Mouse (Mus musculus): Measurements from ENCODE around the gene Txndc12. TPM values are rescaled to one million over a fixed set of nuclear protein-coding genes. Genes with fewer than 3 reads are reported as not detected.

Txndc12 gene
- 47.0 TPM for polyA plus RNA-seq (2014; fragmentation: Illumina TruSeq; extraction: RNeasy Lipid Tissue Mini Kit (QIAGEN cat#74804); ENCODE audit: low read depth, low replicate concordance)

DNA sequence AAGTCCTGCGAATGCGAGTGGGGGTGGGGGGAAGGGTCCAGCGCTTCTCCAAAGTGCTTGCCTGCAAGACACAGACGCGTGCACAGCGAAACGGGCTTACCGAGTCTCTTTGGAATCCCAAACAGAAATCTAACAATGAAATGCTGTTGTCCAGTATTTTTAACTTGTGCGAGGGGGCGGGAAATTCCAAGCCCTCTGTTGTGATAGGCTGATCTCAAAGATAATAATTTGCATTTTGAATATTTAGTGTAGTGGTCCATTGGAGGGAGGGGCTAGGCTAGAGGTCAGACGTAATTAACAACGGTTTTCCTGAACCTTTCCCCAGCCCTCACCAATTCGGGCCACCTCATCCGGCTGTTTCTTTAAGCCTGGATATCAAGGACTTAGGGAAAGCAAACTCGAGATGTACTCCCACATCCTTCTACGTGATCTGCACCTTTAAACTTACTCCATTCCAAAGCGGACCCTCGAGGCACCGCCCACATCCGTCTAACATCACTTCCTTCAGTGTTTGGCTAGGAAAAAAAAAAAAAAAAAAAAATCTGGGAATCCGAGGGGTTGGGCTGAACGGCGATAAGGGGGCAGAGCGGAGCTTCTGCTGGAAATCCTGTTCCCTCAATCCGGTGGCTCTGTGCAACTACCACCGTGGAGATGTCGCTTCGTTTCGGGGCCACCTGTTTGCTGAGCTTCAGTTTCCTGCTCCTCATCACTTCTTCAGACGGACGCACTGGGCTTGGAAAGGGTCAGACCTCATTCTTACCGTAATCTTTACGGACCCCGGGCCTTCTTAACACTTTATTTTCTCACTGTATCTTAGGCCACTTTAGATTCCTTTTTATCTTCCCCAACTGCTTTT lies at the start of gene Txndc12:
TSS of gene Txndc12 (plus strand) at position 487 of the 856 bp plus-strand sequence.

GRCm38 (mm10) chr4:108832916-108833827 lies 1.2 kb upstream of the Txndc12 start, which contains the start of gene Btf3l4:
TSS of gene Btf3l4 (minus strand) at chr4:108833614.

DNA sequence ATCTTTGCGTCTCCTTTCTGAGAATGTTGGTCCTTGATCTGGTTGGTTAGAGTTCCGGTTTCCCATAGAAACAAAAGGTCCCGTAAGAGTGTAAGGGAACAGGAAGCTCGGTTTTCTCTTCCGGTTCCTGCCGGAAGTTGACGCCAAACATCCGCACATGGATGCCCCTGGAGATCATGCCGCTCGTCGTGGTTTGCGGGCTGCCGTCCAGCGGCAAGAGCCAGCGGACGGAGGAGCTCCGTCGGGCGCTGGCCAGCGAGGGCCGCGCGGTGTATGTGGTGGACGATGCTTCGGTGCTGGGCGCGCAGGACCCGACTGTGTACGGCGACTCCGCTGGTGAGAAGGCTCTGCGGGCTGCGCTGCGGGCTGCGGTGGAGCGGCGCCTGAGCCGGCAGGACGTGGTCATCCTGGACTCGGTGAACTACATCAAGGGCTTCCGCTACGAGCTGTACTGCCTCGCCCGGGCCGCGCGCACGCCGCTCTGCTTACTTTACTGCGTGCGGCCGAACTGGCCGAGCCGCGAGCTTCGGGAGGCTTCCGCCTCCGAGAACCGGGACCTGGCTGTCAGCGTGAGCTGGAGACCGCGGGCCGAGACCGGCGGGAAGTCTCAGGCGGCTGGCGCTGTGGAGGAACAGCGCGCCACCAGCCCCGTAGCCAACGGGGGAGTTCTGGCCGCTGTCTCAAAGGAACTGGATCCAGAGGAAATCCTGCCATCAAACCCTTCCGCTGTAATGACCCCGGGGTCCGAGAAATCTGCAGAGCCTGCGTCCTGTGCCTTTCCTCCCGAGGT lies 13.5 kb downstream of the Txndc12 start, which contains the start of gene Kti12:
TSS of gene Kti12 (plus strand) at position 71 of the 790 bp plus-strand sequence.

DNA sequence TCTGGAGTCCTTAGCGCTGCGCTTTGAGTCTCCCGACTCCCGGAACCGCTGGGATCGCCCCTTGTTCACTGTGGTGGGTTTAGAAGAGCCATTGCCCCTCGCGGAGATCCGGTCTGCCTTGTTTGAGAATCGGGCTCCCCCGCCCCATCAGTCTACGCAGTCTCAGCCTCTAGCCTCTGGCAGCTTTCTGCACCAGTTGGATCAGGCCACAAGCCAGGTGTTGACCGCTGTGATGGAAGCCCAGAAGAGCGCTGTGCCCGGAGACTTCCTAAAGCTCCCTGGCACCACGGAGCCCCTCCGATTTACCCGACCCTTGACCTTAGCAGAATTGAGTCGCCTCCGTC lies 14.1 kb downstream of the Txndc12 start, which contains the start of gene A730015C16Rik:
TSS of gene A730015C16Rik (minus strand) at position 115 of the 344 bp plus-strand sequence.

DNA sequence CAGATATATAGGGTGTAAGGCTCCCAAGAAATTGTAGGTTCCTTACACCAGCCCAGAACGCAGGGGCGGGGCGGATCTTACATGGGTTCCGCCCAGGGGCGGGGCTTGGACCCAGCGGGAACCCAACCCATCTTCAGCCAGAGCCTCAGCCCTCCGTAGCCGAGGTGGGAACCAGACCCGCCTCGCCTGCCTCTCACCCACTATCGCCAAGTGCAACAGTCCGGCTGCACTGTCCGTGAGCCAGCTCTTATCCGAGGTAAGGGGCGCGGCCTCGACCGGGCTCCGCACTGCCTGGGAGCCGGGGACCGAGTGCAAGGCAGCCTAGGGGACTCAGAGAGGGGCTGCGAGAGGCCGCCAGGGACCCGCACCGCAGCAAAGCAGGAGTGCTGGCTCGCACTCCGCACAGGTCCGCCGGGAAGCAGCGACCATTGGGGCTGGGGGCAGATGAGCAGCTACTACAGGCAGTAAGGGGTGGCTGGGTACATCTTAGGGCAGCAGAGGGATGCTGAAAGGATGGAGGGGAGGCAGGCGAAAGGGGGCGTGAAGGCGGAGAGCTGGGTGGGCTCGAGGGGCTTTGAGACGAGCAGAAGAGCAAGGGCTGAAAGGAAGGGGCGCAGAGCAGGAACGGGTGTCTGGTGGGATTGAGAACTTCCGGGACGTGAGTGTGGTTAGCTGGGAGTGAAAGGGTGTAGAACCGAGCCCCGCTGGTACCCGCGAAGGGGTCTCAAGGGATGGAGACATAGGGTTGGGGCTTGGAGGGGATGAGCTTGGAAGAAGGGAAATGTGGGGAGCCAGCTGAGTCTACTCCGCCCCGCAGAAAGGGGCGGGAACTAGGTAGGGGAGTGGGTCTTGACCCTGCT lies 44.8 kb downstream of the Txndc12 start, which contains the start of gene Rab3b:
TSS of gene Rab3b (plus strand) at position 101 of the 860 bp plus-strand sequence.

Other genes with a start within 250 kb of the Txndc12 start
- gene Cc2d1b, start 214.7 kb upstream of the Txndc12 start, polyA plus RNA-seq (2014; fragmentation: Illumina TruSeq; extraction: RNeasy Lipid Tissue Mini Kit (QIAGEN cat#74804); ENCODE audit: low read depth, low replicate concordance) = 64.3 TPM
- gene 3110021N24Rik, start 115.0 kb upstream of the Txndc12 start, polyA plus RNA-seq (2014; fragmentation: Illumina TruSeq; extraction: RNeasy Lipid Tissue Mini Kit (QIAGEN cat#74804); ENCODE audit: low read depth, low replicate concordance) = 1.7 TPM
- gene Zfyve9, start 53.8 kb upstream of the Txndc12 start, polyA plus RNA-seq (2014; fragmentation: Illumina TruSeq; extraction: RNeasy Lipid Tissue Mini Kit (QIAGEN cat#74804); ENCODE audit: low read depth, low replicate concordance) = 28.0 TPM
- gene Btf3l4, start 987 bp upstream of the Txndc12 start, polyA plus RNA-seq (2014; fragmentation: Illumina TruSeq; extraction: RNeasy Lipid Tissue Mini Kit (QIAGEN cat#74804); ENCODE audit: low read depth, low replicate concordance) = 219 TPM
- gene Kti12, start 13.2 kb downstream of the Txndc12 start, polyA plus RNA-seq (2014; fragmentation: Illumina TruSeq; extraction: RNeasy Lipid Tissue Mini Kit (QIAGEN cat#74804); ENCODE audit: low read depth, low replicate concordance) = 15.6 TPM
- not detected for gene A730015C16Rik, start 14.0 kb downstream of the Txndc12 start, polyA plus RNA-seq (2014; fragmentation: Illumina TruSeq; extraction: RNeasy Lipid Tissue Mini Kit (QIAGEN cat#74804); ENCODE audit: low read depth, low replicate concordance)
- 3.9 TPM for gene Rab3b, start 44.5 kb downstream of the Txndc12 start, polyA plus RNA-seq (2014; fragmentation: Illumina TruSeq; extraction: RNeasy Lipid Tissue Mini Kit (QIAGEN cat#74804); ENCODE audit: low read depth, low replicate concordance)
- gene Nrd1, start 166.1 kb downstream of the Txndc12 start, polyA plus RNA-seq (2014; fragmentation: Illumina TruSeq; extraction: RNeasy Lipid Tissue Mini Kit (QIAGEN cat#74804); ENCODE audit: low read depth, low replicate concordance) = 368 TPM